Comparison of ENCODE assay signal across 8 mouse cellular contexts in genomic region chr11:44453423-44453822, GRCm38 (mm10). TPM values are rescaled to one million over a fixed set of nuclear protein-coding genes. Genes with fewer than 3 reads are reported as not detected.
DNase-seq lines count a peak whose midpoint lies in the region; ATAC-seq and TF ChIP-seq lines count a peak whose summit lies in the region.

No protein-coding gene starts in this region.

- TF ChIP-seq CTCF in CH12.LX (conservative IDR thresholded peaks at IDR 0.05 in 1 of 2, IDR thresholded peaks at IDR 0.05 in 1 of 2; ENCODE audit: low read depth in 2 of 2, low read length in 2 of 2): peak; percentile 92 to 95
- TF ChIP-seq CTCF in lung, embryonic 14.5 days (IDR thresholded peaks at IDR 0.05; ENCODE audit: low read depth): peak; percentile 84

- no peak overlapping the region for H3K4me3 ChIP-seq in CH12.LX (replicated peaks in 1 of 3; ENCODE audit: low read depth in 2 of 3, low read length in 2 of 3, poor library complexity in 1 of 3)
- H3K4me3 ChIP-seq in lung, embryonic 14.5 days (ENCODE audit: low read depth, low read length): no peak overlapping the region

- dilution Hi-C loops in CH12.LX (cut with MboI; ENCODE audit: extremely low pct_ligation_motif_present, extremely low pct_unique_long_range_greater_than_20kb, low sequenced_read_pairs): no loop called here

- in situ Hi-C loops in CH12.LX (cut with MboI; ENCODE audit: low pct_ligation_motif_present, low pct_unique_long_range_greater_than_20kb, low sequenced_read_pairs): loop anchor here (5.0 kb wide), 1 partner anchor 36 kb away; no protein-coding TSS in a partner anchor

- peaks cover 33 to 36% of the 10 kb centered on the region in 2 experiments for H3K36me3 ChIP-seq in CH12.LX (replicated peaks in 1 of 2; ENCODE audit: control insufficient read depth in 1 of 2, insufficient read depth in 1 of 2, low read length in 1 of 2)
- H3K36me3 ChIP-seq in lung, embryonic 14.5 days (ENCODE audit: insufficient read depth): peaks cover 27% of the 10 kb centered on the region

- no peaks in the 10 kb centered on the region for H3K4me1 ChIP-seq in CH12.LX (ENCODE audit: control insufficient read depth in 1 of 2, insufficient read depth in 2 of 2)
- H3K4me1 ChIP-seq in lung, embryonic 14.5 days (ENCODE audit: insufficient read depth): no peaks in the 10 kb centered on the region

- 48% methylated on average over 2 of the region's 2 CpGs for WGBS in lung, embryonic 14.5 days

- TF ChIP-seq RAD21 in CH12.LX (IDR thresholded peaks at IDR 0.05; ENCODE audit: low read depth, low read length): peak; percentile 93

- peak; percentile 63 for ATAC-seq in lung, embryonic 14.5 days (ENCODE audit: insufficient read depth)

- 0 out of 2 replicates have a peak, but pooled peaks cover 1% of the 10 kb centered on the region for H3K79me2 ChIP-seq in CH12.LX (replicated peaks; ENCODE audit: control insufficient read depth, extremely low read depth, insufficient read depth, poor library complexity, severe bottlenecking)

- intact Hi-C loops in gastrocnemius, postnatal 14 days (cut with DNase I; ENCODE audit: low total_unique reads): no loop called here

- no peaks in the 10 kb centered on the region for H3K27me3 ChIP-seq in CH12.LX (replicated peaks)
- no peaks in the 10 kb centered on the region for H3K27me3 ChIP-seq in lung, embryonic 14.5 days (ENCODE audit: insufficient read depth, low read length)

- TF ChIP-seq EP300 in CH12.LX (IDR thresholded peaks at IDR 0.05; ENCODE audit: low read length): no peak

- H3K9ac ChIP-seq in CH12.LX (ENCODE audit: insufficient read depth, low read depth): no peak overlapping the region
- no peak overlapping the region for H3K9ac ChIP-seq in lung, embryonic 14.5 days

- no peaks in the 10 kb centered on the region for H3K9me3 ChIP-seq in CH12.LX (replicated peaks; ENCODE audit: low read length)
- no peaks in the 10 kb centered on the region for H3K9me3 ChIP-seq in lung, embryonic 14.5 days (ENCODE audit: low read depth, low read length)

- DNase-seq in A20 (ENCODE audit: low read depth, low spot score) (peak; percentile 65), CH12.LX (ENCODE audit: extremely low read depth) (peak; percentile 78)
- DNase-seq in cerebellum, postnatal 10 days: peak; percentile 81 to 85
- peak; percentile 29 for DNase-seq in gastrocnemius, postnatal 14 days
- peak; percentile 75 to 80 for DNase-seq in kidney, postnatal 25 days
- peak; percentile 86 for DNase-seq in lung, embryonic 14.5 days
- DNase-seq in retina, adult 2 months (ENCODE audit: low read depth, low spot score): peak; percentile 33
- peak; percentile 13 for DNase-seq in yolk sac, embryonic 10.5 days (ENCODE audit: low spot score)

- TF ChIP-seq POLR2A in CH12.LX (IDR thresholded peaks at IDR 0.05; ENCODE audit: low read depth, low read length): no peak

- H3K4me2 ChIP-seq in CH12.LX (ENCODE audit: insufficient read depth, low read depth, poor library complexity, severe bottlenecking): no peak overlapping the region
- no peak overlapping the region for H3K4me2 ChIP-seq in lung, embryonic 14.5 days

- no peak overlapping the region for H3K27ac ChIP-seq in CH12.LX (ENCODE audit: insufficient read depth, low read depth)
- H3K27ac ChIP-seq in lung, embryonic 14.5 days (ENCODE audit: low read depth): no peak overlapping the region

TF ChIP-seq in CH12.LX, 34 proteins besides CTCF, POLR2A, EP300 and RAD21:
- TF ChIP-seq USF1 (IDR thresholded peaks at IDR 0.05; ENCODE audit: low read depth, low read length) (no peak), MAZ (IDR thresholded peaks at IDR 0.05; ENCODE audit: low read depth, low read length) (no peak), IRF4 (IDR thresholded peaks at IDR 0.05; ENCODE audit: low read depth, low read length) (peak; percentile 44; the same call in 1 of the 2 replicates), MAFK (IDR thresholded peaks at IDR 0.05; ENCODE audit: insufficient replicate concordance, low read length) (no peak), ZMIZ1 (IDR thresholded peaks at IDR 0.05; ENCODE audit: low read depth, low read length) (no peak), ZC3H11A (IDR thresholded peaks at IDR 0.05; ENCODE audit: low read depth, low read length) (peak; percentile 76), UBTF (IDR thresholded peaks at IDR 0.05; ENCODE audit: low read depth, low read length) (no peak), CHD1 (IDR thresholded peaks at IDR 0.05; ENCODE audit: low read depth, low read length) (no peak), MAX (IDR thresholded peaks at IDR 0.05; ENCODE audit: low read length) (0 out of 2 replicates have a peak, but pooled peaks have one; percentile 27), USF2 (conservative IDR thresholded peaks at IDR 0.05; ENCODE audit: low read depth, low read length) (no peak), MYC (IDR thresholded peaks at IDR 0.05; ENCODE audit: low read depth, low read length) (0 out of 2 replicates have a peak, but pooled peaks have one; percentile 53), SIN3A (IDR thresholded peaks at IDR 0.05; ENCODE audit: low read length) (0 out of 2 replicates have a peak, but pooled peaks have one; percentile 25), RCOR1 (conservative IDR thresholded peaks at IDR 0.05; ENCODE audit: low read depth, low read length) (0 out of 2 replicates have a peak, but pooled peaks have one; percentile 29), TBP (conservative IDR thresholded peaks at IDR 0.05; ENCODE audit: low read depth, low read length) (0 out of 2 replicates have a peak, but pooled peaks have one; percentile 31), SMC3 (IDR thresholded peaks at IDR 0.05; ENCODE audit: low read depth, low read length) (peak; percentile 92), ELF1 (IDR thresholded peaks at IDR 0.05; ENCODE audit: low read depth, low read length) (no peak), E2F4 (IDR thresholded peaks at IDR 0.05; ENCODE audit: insufficient replicate concordance, low read depth, low read length) (0 out of 2 replicates have a peak, but pooled peaks have one; percentile 45), BHLHE40 (IDR thresholded peaks at IDR 0.05; ENCODE audit: low read depth, low read length) (no peak), JUN (IDR thresholded peaks at IDR 0.05; ENCODE audit: insufficient read depth, low read depth, low read length) (no peak), NELFE (IDR thresholded peaks at IDR 0.05; ENCODE audit: low read depth, low read length) (peak; percentile 23; the same call in 1 of the 2 replicates), ZKSCAN1 (IDR thresholded peaks at IDR 0.05; ENCODE audit: borderline replicate concordance, low read depth, low read length) (no peak), JUND (conservative IDR thresholded peaks at IDR 0.05; ENCODE audit: low read depth, low read length) (no peak)
TF ChIP-seq in CH12.LX: peak in this region for 10.

RNA-seq across cellular contexts. Expression of gene Ublcp1, which starts 16.9 kb away (rescaled TPM):
- total RNA-seq in CH12.LX (2012; rRNA removed) (18.9 and 20.2 TPM in 2 replicates), CH12.LX (2014; rRNA removed) (34.1 and 45.6 TPM in 2 replicates)
- polyA plus RNA-seq in CH12.LX (2012; ENCODE audit: insufficient read length, low read depth): 24.9 and 26.7 TPM in 2 replicates
- 10 to 100 TPM; 21.2 to 21.3 TPM for total RNA-seq in gastrocnemius, postnatal 14 days (2021)
- polyA plus RNA-seq in lung, embryonic 14.5 days (2014; fragmentation: Nextera tagmentation; extraction: Ambion mirVana): 68.6 and 73.1 TPM in 2 replicates

RNA-seq across cellular contexts. Expression of gene Il12b, which starts 53.6 kb away (rescaled TPM):
- not detected in 2 replicates for total RNA-seq in CH12.LX (2012; rRNA removed)
- 0.23 TPM in 1 of 2 replicates, not detected in the other for total RNA-seq in CH12.LX (2014; rRNA removed)
- polyA plus RNA-seq in CH12.LX (2012; ENCODE audit: insufficient read length, low read depth): not detected in 2 replicates
- not detected for total RNA-seq in gastrocnemius, postnatal 14 days (2021)
- not detected in 2 replicates for polyA plus RNA-seq in lung, embryonic 14.5 days (2014; fragmentation: Nextera tagmentation; extraction: Ambion mirVana)

Comparison
In these comparisons a context has a peak if more than half of its experiments do, and no peak if none do; other contexts are left out.
1. DNase-seq: peak in every context shown above with its lines; median percentile 86 in lung, embryonic 14.5 days; 83 in cerebellum, postnatal 10 days; 78 in CH12.LX; 78 in kidney, postnatal 25 days; 65 in A20; 33 in retina, adult 2 months; 29 in gastrocnemius, postnatal 14 days; 13 in yolk sac, embryonic 10.5 days.